Mouse (Mus musculus) hindbrain, embryonic 11.5 days (tissue): ENCODE measurements around the gene Lsamp. TPM values are rescaled to one million over a fixed set of nuclear protein-coding genes. Genes with fewer than 3 reads are reported as not detected.

ENCODE experiments used
- ATAC-seq: fragments of 200-750 bp; cut with Nextera tagmentation; 2 replicates; pipeline ENCODE4 v1.8.0; 2017; ENCODE audit warnings: mild to moderate bottlenecking, moderate TSS enrichment, moderate library complexity; ENCODE audit not compliant: low FRiP score
- DNase-seq: peaks from one replicate; pipeline ENCODE4 v3.0.0-alpha.2; 2015; ENCODE audit warnings: low spot score
- H3K27ac ChIP-seq: fragments of 300-500 bp; sonication (generic); 2 replicates; pipeline ENCODE4 v1.5.1; 2014; ENCODE audit warnings: mild to moderate bottlenecking, low read depth, low read length
- H3K27me3 ChIP-seq: fragments of 300-500 bp; sonication (generic); 2 replicates; pipeline ENCODE4 v1.6.1; 2014; ENCODE audit warnings: mild to moderate bottlenecking, low read length, moderate library complexity, mixed read lengths; ENCODE audit not compliant: control insufficient read depth, insufficient read depth
- H3K36me3 ChIP-seq: fragments of 300-500 bp; sonication (generic); 2 replicates; pipeline ENCODE4 v1.6.1; 2014; ENCODE audit warnings: mild to moderate bottlenecking, low read length, moderate library complexity, mixed read lengths; ENCODE audit not compliant: control insufficient read depth, insufficient read depth
- H3K4me1 ChIP-seq: fragments of 300-500 bp; sonication (generic); replicated peaks from 2 replicates; pipeline ENCODE4 v1.6.1; 2014; ENCODE audit warnings: low read length, mixed read lengths; ENCODE audit not compliant: control insufficient read depth, insufficient read depth
- H3K4me2 ChIP-seq: fragments of 300-500 bp; sonication (generic); replicated peaks from 2 replicates; pipeline ENCODE4 v1.6.1; 2014; ENCODE audit warnings: mild to moderate bottlenecking, low read depth, low read length
- H3K4me3 ChIP-seq: fragments of 300-500 bp; sonication (generic); 2 replicates; pipeline ENCODE4 v1.5.1; 2014; ENCODE audit warnings: low read depth, low read length
- H3K9ac ChIP-seq: fragments of 300-500 bp; sonication (generic); 2 replicates; pipeline ENCODE4 v1.6.1; 2014; ENCODE audit warnings: low read depth, low read length
- H3K9me3 ChIP-seq: fragments of 300-500 bp; sonication (generic); 2 replicates; pipeline ENCODE4 v1.6.1; 2016; ENCODE audit warnings: low read length; ENCODE audit not compliant: control insufficient read depth
- WGBS: fragments of 180-500 bp; shearing (Covaris S2); extraction: QIAGEN DNeasy Blood & Tissue Kit; methylation state at CpG from one replicate; pipeline ENCODE4 v1.1.7; 2014; 5-methylcytosine and 5-hydroxymethylcytosine counted together
- polyA plus RNA-seq: library from polyadenylated mRNA; unstranded; fragments of >200 nt; fragmentation: Nextera tagmentation; extraction: Ambion mirVana; gene quantifications from 2 replicates; pipeline ENCODE4 v1.2.1, GENCODE M21; 2014

Lsamp gene
- polyA plus RNA-seq, 1 experiment from 2014 or later, result 16.3 TPM

DNA sequence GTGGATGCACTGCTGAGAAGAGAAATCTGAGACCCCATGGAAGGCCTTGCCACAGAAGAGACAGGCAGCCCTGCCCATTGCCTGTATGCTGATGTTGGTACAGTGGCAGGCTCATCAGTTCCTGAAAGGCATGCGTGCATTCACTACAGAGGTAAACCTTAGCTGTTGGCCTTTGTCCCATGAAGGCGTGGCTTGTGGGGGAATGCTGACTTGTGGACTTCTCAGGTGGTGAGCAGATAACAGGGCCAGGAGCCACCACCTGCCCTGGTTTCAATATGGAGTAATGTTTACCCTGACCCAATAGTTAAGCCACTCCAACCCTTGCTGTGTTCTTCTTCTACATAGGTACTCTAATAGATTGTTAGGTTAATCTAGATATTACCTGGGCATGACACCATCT, 415.4 kb downstream of the Lsamp start:
- no peak for DNase-seq

DNA sequence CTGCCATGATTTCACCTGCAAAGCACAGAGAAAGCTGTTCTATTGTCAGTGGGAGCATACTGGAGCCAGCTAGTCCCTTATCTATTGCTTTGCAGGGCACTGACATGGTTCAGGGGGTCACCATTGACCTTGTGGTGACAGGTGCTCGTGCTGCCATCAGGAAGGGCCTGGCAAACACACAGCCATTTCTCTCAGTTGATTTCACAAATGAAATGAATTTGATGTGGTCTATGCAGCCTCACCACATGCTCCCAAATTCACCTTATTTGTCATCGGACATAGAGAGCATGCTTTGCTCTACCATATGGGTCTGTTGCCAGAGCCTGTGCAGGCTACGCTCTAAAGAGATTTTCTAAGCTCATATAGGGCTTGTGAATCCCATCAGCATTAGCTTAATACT, 450.1 kb downstream of the Lsamp start:
- no peaks in the 10 kb centered on the region for H3K36me3 ChIP-seq
- ATAC-seq (no peak; the same call in 1 of the 2 replicates), DNase-seq (no peak)
- no peak overlapping the region for H3K4me3 ChIP-seq
- H3K27me3 ChIP-seq, result no peaks in the 10 kb centered on the region
- no peak overlapping the region for H3K9ac ChIP-seq
- H3K4me1 ChIP-seq, result no peaks in the 10 kb centered on the region
- WGBS, result 79% methylated on average over 3 of the region's 3 CpGs
- no peaks in the 10 kb centered on the region for H3K9me3 ChIP-seq
- no peak overlapping the region for H3K27ac ChIP-seq
- H3K4me2 ChIP-seq, result no peak overlapping the region

More for the DNA sequence above, 415.4 kb downstream of the Lsamp start:
- H3K4me2 ChIP-seq, result no peak overlapping the region
- no peaks in the 10 kb centered on the region for H3K36me3 ChIP-seq
- no peak overlapping the region for H3K9ac ChIP-seq
- H3K4me1 ChIP-seq, result no peaks in the 10 kb centered on the region
- WGBS, result 88% methylated on average over 2 of the region's 2 CpGs
- no peak overlapping the region for H3K27ac ChIP-seq
- no peaks in the 10 kb centered on the region for H3K9me3 ChIP-seq
- no peak for ATAC-seq
- no peaks in the 10 kb centered on the region for H3K27me3 ChIP-seq
- no peak overlapping the region for H3K4me3 ChIP-seq

DNA sequence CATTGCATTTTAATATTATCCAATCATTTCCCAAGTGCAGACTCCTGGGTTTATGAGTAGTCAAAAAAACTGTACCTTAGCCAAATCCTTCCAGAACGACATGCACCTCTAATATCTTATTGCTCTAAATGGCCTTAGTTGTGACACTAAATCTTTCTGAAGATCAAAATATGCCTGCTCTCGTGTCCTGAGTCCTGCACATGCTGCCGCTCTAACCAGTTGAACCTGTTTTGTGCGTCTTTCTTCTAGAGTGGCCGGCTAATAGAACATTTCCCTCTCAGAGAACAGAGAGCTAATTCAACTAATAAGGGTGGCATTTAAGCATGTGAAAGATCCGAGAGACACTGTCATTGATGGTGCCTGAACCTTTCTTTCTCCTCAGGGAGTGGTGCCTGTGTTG, 452.3 kb downstream of the Lsamp start:
- WGBS, result 81% methylated on average over 6 of the region's 6 CpGs
- Histone ChIP-seq H3K9me3 (no peaks in the 10 kb centered on the region), H3K4me2 (no peak overlapping the region), H3K4me3 (no peak overlapping the region), H3K4me1 (no peaks in the 10 kb centered on the region), H3K27ac (no peak overlapping the region), H3K27me3 (no peaks in the 10 kb centered on the region), H3K36me3 (no peaks in the 10 kb centered on the region), H3K9ac (no peak overlapping the region)
- ATAC-seq, result no peak
- no peak for DNase-seq

DNA sequence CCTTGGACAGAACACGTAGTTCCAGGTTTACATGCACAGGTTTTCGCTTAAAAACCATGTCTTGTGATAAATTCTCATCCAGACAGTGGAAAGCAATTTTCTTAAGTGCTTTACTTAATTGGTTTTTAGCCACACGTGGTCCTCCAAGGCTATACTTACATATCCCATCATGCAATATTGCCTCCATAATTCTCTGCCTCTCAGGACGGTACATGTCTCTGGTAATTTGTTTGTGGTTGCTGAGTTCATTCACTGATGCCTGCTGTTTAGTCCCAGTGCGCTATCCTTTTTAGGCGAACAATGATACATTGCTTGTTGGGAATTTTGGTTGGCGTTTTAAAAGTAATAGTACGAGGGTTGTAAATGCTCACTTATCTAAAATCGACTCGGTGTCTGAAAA, 453.7 kb downstream of the Lsamp start:
- WGBS, result 89% methylated on average over 10 of the region's 10 CpGs
- Histone ChIP-seq H3K27ac (no peak overlapping the region), H3K27me3 (no peaks in the 10 kb centered on the region), H3K4me3 (no peak overlapping the region), H3K36me3 (no peaks in the 10 kb centered on the region), H3K9ac (no peak overlapping the region), H3K9me3 (no peaks in the 10 kb centered on the region), H3K4me1 (no peaks in the 10 kb centered on the region), H3K4me2 (no peak overlapping the region)
- ATAC-seq, result no peak
- DNase-seq, result no peak

DNA sequence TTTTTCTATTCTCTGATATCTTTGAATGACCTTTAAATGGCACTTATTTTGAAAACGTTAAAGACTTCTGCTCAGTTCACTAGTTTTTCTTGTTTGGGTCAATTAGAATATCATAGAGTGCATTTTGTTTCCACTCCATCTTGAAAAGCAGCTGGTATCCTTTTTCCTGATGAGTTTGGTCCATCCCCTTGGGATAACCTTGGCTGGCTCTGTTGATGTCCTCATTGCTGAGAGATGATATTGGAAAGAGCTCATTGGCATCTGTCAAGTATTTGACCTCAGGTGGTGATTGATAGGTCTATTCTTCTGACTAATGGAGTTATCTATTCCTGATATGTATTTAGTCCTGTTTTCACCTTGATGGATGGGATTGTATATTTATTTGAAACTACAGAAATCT, 454.7 kb downstream of the Lsamp start:
- H3K36me3 ChIP-seq, result no peaks in the 10 kb centered on the region
- H3K9ac ChIP-seq, result no peak overlapping the region
- H3K4me2 ChIP-seq, result no peak overlapping the region
- no peak overlapping the region for H3K27ac ChIP-seq
- H3K27me3 ChIP-seq, result no peaks in the 10 kb centered on the region
- H3K9me3 ChIP-seq, result no peaks in the 10 kb centered on the region
- no peak for ATAC-seq
- 75% methylated on average over 1 of the region's 1 CpGs for WGBS
- H3K4me3 ChIP-seq, result no peak overlapping the region
- no peak for DNase-seq
- H3K4me1 ChIP-seq, result no peaks in the 10 kb centered on the region

DNA sequence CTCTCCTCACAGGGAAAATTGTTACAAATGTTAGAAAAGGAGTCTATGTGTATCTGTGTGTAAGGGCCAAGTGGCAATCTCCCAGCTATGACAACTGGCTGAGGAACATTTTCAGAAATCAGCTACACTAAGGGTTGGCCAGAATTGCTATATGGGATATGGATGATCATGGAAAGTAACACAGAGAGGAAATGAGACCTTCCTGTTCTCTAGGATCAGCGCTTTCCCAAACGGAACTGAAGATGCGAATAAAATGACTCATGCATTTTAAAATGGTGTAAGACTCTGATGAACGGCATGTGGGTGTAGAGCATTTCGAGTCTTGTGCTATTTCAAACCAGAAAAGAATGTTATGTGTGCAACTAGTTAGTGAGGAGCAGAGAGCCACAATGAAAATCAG, 462.4 kb downstream of the Lsamp start:
- WGBS, result 86% methylated on average over 5 of the region's 5 CpGs
- H3K9ac ChIP-seq, result no peak overlapping the region
- H3K4me3 ChIP-seq, result no peak overlapping the region
- no peak overlapping the region for H3K27ac ChIP-seq
- DNase-seq (no peak), ATAC-seq (no peak)
- no peaks in the 10 kb centered on the region for H3K27me3 ChIP-seq
- H3K4me2 ChIP-seq, result no peak overlapping the region
- H3K36me3 ChIP-seq, result no peaks in the 10 kb centered on the region
- H3K4me1 ChIP-seq, result no peaks in the 10 kb centered on the region
- no peaks in the 10 kb centered on the region for H3K9me3 ChIP-seq

DNA sequence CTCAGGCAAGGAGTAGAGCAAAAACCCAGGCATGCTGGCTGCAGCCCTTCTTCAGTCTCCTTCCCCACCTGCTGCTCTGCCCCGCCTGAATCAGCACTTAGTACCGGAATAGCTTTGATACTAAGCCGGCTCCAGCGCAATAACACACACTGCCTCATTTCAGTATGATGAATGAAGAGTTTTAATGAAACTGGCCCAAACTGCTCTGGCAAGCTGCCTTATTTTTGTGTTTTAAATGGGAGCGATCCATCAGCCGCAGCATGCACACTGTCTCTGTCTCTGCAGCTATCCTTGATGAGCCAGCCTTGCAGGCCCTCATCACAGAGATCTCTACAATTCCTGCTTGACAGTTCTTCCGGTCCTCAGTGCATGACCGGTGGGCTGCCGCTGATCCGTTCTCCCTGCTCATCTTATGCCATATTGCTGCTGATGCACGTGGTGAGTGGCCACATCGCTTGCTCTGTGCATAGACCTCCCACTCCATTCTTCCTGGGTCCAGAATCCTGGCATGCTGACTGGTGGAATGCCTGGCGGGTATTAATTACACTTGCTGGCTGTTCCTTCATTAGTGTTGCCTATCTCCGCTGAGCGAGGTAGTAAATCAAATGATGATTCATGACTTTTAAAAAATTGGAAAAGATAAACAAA, 479.4 kb downstream of the Lsamp start:
- WGBS, result 73% methylated on average over 15 of the region's 15 CpGs
- Histone ChIP-seq H3K4me1 (no peaks in the 10 kb centered on the region), H3K36me3 (no peaks in the 10 kb centered on the region), H3K9ac (no peak overlapping the region), H3K9me3 (no peaks in the 10 kb centered on the region), H3K4me2 (no peak overlapping the region), H3K27ac (no peak overlapping the region), H3K27me3 (no peaks in the 10 kb centered on the region), H3K4me3 (no peak overlapping the region)
- DNase-seq (no peak), ATAC-seq (no peak)

DNA sequence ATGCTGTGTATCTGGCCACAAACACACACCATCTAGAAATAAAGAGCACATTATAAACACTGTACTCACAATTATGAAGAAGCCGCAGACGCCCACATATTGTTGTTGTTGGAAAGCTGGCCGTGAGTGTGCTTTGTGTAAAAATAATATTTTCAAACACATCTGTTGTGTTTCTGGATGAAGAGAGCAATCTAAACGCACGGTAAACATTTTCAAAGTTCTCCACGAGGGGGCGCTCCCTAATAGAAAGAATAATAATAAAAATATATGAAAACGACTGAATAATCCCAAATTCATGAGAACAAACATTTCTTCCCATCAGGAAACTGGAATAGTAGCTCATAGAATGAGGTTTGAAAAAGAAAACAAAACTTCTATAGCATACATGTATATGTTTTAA, 482.4 kb downstream of the Lsamp start:
- Histone ChIP-seq H3K27ac (no peak overlapping the region), H3K9ac (no peak overlapping the region), H3K27me3 (no peaks in the 10 kb centered on the region), H3K36me3 (no peaks in the 10 kb centered on the region), H3K4me2 (no peak overlapping the region), H3K4me1 (no peaks in the 10 kb centered on the region), H3K9me3 (no peaks in the 10 kb centered on the region), H3K4me3 (no peak overlapping the region)
- peak; percentile 67 for DNase-seq
- ATAC-seq, result no peak
- WGBS, result 20% methylated on average over 8 of the region's 8 CpGs

DNA sequence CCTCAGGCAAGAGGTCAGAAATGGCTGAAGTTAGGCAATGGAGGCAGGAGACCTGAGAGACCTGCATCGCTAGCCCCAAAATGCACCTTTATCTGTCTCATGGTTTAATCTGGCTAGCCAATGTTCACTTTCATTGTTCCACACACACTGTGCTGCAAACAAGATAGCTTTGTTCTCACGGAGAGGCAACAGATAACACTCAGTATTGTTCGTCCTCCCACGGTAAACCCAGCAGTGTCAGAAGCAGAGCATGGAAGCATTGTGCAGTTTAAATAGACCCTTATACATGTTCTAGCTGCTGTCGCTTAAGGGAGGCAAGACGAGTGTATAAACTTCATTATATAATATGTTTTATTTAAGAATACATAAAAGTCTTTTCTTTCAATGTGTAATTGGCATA, 486.8 kb downstream of the Lsamp start:
- H3K9ac ChIP-seq, result no peak overlapping the region
- H3K36me3 ChIP-seq, result no peaks in the 10 kb centered on the region
- 66% methylated on average over 6 of the region's 6 CpGs for WGBS
- DNase-seq (no peak), ATAC-seq (no peak)
- H3K9me3 ChIP-seq, result no peaks in the 10 kb centered on the region
- H3K4me2 ChIP-seq, result no peak overlapping the region
- H3K4me1 ChIP-seq, result no peaks in the 10 kb centered on the region
- H3K4me3 ChIP-seq, result no peak overlapping the region
- no peak overlapping the region for H3K27ac ChIP-seq
- H3K27me3 ChIP-seq, result no peaks in the 10 kb centered on the region
